Mouse (Mus musculus) cerebellum, adult 2 months (tissue): ENCODE results near the gene Wdr91.

Experiments used
- CTCF ChIP-seq: fragments of 200-500 bp; IDR thresholded peaks from 2 replicates; pipeline ENCODE4 v1.5.1; 2011; ENCODE audit warnings: low read depth, mild to moderate bottlenecking, control low read depth, low read length, moderate library complexity, borderline replicate concordance; ENCODE audit not compliant: insufficient read depth
- POLR2A ChIP-seq: fragments of 200-500 bp; IDR thresholded peaks from 2 replicates; pipeline ENCODE4 v1.6.1; 2011; ENCODE audit warnings: low read length, control low read depth, borderline replicate concordance; ENCODE audit not compliant: insufficient read depth

DNA sequence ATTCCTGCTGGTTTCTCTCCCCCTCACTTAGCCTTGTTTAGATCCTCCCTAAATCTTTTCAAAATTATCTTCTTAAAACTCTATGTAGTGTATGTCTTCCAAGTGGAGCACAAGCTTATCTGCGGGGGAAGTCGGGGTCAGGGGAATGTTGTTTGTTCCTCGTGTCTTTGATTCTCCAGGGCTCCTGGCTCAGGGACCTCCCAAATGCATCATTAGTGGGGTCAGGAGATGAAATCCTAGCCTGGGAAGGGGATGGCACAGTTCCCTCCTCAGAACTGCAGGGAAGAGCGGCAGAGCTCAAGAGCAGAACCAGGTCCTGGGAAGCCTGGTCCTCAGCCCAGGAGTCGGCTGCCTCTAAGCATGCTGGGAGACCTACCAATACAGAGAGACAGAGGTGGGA lies 45.5 kb downstream of the Wdr91 start:
- TF ChIP-seq CTCF (no peak), POLR2A (no peak)
